Mouse (Mus musculus) intestine, embryonic 16.5 days (tissue): ENCODE results near the gene Spcs3. TPM values are rescaled to one million over a fixed set of nuclear protein-coding genes. Genes with fewer than 3 reads are reported as not detected.

Source experiments
- ATAC-seq: fragments of 200-750 bp; cut with Nextera tagmentation; 2 replicates; pipeline ENCODE4 v1.8.0; 2017; ENCODE audit warnings: moderate TSS enrichment, moderate library complexity
- H3K27ac ChIP-seq: fragments of 300-500 bp; sonication (generic); 2 replicates; pipeline ENCODE4 v1.5.1; 2014; ENCODE audit warnings: mild to moderate bottlenecking, low read length
- H3K27me3 ChIP-seq: fragments of 300-500 bp; sonication (generic); replicated peaks from 2 replicates; pipeline ENCODE4 v1.6.1; 2014; ENCODE audit warnings: low read length, control low read depth, mixed read lengths; ENCODE audit not compliant: control insufficient read depth, insufficient read depth
- H3K36me3 ChIP-seq: fragments of 300-500 bp; sonication (generic); 2 replicates; pipeline ENCODE4 v1.6.1; 2014; ENCODE audit warnings: low read length, control low read depth; ENCODE audit not compliant: control insufficient read depth, insufficient read depth
- H3K4me1 ChIP-seq: fragments of 300-500 bp; sonication (generic); 2 replicates; pipeline ENCODE4 v1.6.1; 2014; ENCODE audit warnings: low read length, control low read depth, mixed read lengths; ENCODE audit not compliant: control insufficient read depth, insufficient read depth
- H3K4me2 ChIP-seq: fragments of 300-500 bp; sonication (generic); 2 replicates; pipeline ENCODE4 v1.6.1; 2014; ENCODE audit warnings: low read depth, low read length, control low read depth
- H3K4me3 ChIP-seq: fragments of 300-500 bp; sonication (generic); 2 replicates; pipeline ENCODE4 v1.5.1; 2014; ENCODE audit warnings: mild to moderate bottlenecking, low read length
- H3K9ac ChIP-seq: fragments of 300-500 bp; sonication (generic); 2 replicates; pipeline ENCODE4 v1.6.1; 2014; ENCODE audit warnings: low read depth, low read length
- H3K9me3 ChIP-seq: fragments of 300-500 bp; sonication (generic); 2 replicates; pipeline ENCODE4 v1.6.1; 2016; ENCODE audit warnings: low read length, control low read depth; ENCODE audit not compliant: control insufficient read depth
- WGBS: fragments of 180-500 bp; shearing (Covaris S2); extraction: QIAGEN DNeasy Blood & Tissue Kit; methylation state at CpG from one replicate; pipeline ENCODE4 v1.1.7; 2014; 5-methylcytosine and 5-hydroxymethylcytosine counted together
- polyA plus RNA-seq: library from polyadenylated mRNA; unstranded; fragments of >200 nt; fragmentation: Nextera tagmentation; extraction: Ambion mirVana; gene quantifications from 2 replicates; pipeline ENCODE4 v1.2.1, GENCODE M21; 2015

The Spcs3 gene
- 88.6 and 89.9 TPM in 2 replicates for polyA plus RNA-seq

DNA sequence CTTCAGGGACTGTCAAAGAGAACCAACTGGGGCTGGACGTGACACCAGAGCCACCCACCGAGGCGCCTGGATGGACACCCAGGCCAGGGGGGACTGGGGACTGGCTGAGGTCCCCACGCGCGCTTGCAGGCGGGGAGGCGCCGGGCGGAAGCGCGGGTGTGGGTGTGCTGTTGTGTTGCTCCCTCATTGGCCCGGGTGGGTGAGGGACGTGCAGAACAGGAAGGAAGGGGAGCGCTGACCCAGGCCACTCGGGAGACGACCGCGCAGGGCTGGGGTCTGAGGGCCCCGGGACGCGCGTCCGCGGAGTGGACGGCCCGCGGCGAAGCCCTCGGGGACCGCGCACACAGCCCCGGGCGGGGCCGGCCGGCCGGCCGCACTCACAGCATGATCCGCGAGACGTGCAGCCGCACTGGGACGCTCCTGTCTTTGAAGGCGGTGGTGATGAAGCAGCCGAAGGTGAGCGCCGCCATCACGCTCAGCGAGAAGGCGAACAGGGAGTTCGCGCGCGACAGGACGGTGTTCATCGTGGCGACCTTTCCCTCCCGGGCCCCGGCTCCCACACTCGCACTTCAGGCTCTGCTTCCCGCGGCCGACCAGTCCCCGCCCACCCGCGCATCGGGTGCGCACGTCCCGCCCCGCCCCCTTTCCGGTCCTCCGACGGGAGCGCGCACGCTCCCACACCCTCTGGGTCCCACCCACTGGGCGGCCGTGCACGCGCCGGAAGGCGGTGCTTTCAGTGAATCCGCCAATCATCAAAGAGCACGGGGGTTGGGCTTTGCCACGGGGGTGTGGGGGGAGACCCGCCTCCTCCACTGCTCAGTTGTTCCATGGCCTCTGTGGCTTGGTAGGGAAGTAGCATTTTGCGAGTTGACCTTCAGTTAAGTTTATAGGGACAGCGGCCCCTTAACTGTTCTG, at the start of gene Spcs3, which contains the start of gene Asb5:
Gene Spcs3 (minus strand): TSS at position 617 of the 915 bp plus-strand sequence.
Gene Asb5 (plus strand): TSS at position 199 of the 915 bp plus-strand sequence.
- ATAC-seq: peak; percentile 98
- 0% methylated on average over 86 of the region's 89 CpGs for WGBS
- Histone ChIP-seq H3K9me3 (no peaks in the 10 kb centered on the region), H3K27me3 (no peaks in the 10 kb centered on the region), H3K27ac (peak within 1 kb of the TSS; percentile 81), H3K4me2 (peak within 1 kb of the TSS; percentile 57), H3K36me3 (0 out of 2 replicates have a peak, but pooled peaks cover 8% of the 10 kb centered on the region), H3K4me3 (peak within 1 kb of the TSS; percentile 93), H3K9ac (peak within 1 kb of the TSS; percentile 90), H3K4me1 (peaks cover 4% of the 10 kb centered on the region; the same call in 1 of the 2 replicates)

DNA sequence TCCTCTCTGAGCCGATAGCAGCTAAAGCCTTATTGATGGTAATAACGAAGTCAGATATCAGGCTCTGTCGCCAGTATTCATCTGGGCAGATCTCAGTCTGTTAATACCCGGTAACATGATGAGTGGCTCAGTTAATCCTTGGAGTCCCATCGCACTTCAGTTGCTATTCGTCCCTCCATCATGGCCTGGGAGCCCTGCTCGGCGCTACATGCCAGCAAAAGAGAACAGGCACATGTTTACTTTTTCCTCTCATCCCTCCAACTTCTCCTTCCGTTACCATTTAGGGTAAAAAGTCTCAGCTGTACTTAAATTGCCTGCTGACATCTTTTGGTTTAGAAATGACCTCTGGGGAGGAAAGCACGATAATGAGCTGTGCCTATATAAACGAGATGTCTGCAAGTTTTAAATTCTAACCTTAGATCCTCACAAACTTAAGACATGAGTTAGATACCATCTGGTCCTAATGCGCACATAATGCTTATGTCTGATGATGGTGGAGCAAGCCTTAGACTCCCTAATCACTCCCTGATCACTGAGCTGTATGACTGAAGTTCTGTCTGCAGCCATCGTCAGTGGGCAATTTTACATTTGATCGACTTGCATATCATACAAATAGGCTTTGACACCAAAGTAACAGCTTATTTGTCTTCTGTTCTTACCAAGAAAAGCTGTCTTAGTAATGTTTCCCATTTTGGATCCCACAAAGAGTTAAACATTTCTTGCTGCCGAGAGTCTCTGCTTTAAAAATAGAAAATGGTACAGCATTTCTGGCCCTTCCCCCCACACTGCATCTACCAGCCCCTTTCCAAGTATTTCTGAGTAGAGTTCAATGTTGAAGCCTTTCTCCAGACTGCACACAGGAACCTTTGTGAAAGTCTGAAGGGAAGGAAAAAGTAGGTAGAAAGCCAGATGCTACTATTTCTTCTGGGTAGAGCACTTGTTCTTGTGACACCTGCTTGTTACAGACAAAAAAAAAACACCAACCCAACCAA, 41.1 kb upstream of the Spcs3 start:
- Histone ChIP-seq H3K27ac (no peak overlapping the region), H3K9ac (no peak overlapping the region), H3K4me3 (no peak overlapping the region), H3K4me1 (no peaks in the 10 kb centered on the region), H3K9me3 (no peaks in the 10 kb centered on the region), H3K4me2 (no peak overlapping the region), H3K27me3 (no peaks in the 10 kb centered on the region), H3K36me3 (no peaks in the 10 kb centered on the region)
- ATAC-seq: no peak
- 51% methylated on average over 15 of the region's 15 CpGs for WGBS

DNA sequence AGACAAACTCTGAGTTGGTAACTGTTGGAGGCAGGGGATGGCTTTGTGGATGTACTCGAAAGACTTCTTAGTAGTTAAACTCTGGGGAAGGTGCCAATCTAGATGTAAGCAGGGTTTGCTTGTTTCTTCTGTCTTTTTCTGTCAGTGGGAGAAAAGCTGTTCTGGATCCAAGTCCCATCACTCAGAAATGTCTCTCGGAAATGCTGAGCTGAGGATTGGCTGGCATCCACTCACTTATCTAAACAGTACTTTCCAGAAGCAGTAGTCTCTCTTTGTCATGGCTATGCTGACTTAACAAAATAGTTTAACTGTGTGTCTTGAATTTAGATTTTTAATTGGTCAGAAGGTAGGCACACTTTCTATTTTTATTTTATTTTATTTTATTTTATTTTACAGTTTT, 37.4 kb upstream of the Spcs3 start:
- H3K9ac ChIP-seq: no peak overlapping the region
- H3K4me3 ChIP-seq: no peak overlapping the region
- ATAC-seq: no peak
- H3K36me3 ChIP-seq: no peaks in the 10 kb centered on the region
- WGBS: 53% methylated on average over 2 of the region's 2 CpGs
- no peak overlapping the region for H3K27ac ChIP-seq
- no peaks in the 10 kb centered on the region for H3K27me3 ChIP-seq
- H3K9me3 ChIP-seq: no peaks in the 10 kb centered on the region
- no peak overlapping the region for H3K4me2 ChIP-seq
- no peaks in the 10 kb centered on the region for H3K4me1 ChIP-seq

DNA sequence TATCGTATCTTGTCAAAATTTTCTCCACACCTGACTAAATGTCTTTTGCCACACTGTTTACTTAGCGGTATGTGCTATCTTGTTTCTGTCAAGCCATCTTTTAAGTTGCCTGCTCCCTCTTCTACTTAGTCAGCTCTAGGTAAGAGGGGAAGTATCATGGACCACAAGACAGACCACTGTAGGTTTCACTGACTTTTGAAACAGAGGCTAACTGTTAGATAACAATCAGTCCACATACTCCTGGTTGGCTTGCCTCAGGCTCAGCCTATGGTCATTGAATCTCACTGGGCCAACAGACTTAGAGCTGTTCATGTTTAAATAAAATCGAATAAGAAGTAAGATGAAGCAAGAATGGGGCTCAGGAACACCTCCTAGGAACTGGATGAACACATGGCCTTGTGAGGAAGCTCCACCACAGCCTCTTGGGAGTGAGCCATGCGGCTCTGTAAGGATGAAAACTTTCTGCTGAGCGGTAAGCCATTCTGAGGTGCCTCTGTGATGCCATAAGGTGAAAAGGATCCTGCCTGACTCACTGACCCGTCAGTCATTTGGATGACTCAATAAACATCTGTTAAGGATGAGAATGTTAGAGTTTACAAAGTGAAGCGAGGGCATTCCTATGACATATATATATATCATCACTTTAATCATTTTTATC, 35.9 kb upstream of the Spcs3 start:
- H3K27me3 ChIP-seq: no peaks in the 10 kb centered on the region
- no peaks in the 10 kb centered on the region for H3K4me1 ChIP-seq
- H3K9ac ChIP-seq: no peak overlapping the region
- no peak overlapping the region for H3K4me2 ChIP-seq
- H3K9me3 ChIP-seq: no peaks in the 10 kb centered on the region
- no peak overlapping the region for H3K4me3 ChIP-seq
- 83% methylated on average over 7 of the region's 7 CpGs for WGBS
- no peaks in the 10 kb centered on the region for H3K36me3 ChIP-seq
- ATAC-seq: no peak
- no peak overlapping the region for H3K27ac ChIP-seq

DNA sequence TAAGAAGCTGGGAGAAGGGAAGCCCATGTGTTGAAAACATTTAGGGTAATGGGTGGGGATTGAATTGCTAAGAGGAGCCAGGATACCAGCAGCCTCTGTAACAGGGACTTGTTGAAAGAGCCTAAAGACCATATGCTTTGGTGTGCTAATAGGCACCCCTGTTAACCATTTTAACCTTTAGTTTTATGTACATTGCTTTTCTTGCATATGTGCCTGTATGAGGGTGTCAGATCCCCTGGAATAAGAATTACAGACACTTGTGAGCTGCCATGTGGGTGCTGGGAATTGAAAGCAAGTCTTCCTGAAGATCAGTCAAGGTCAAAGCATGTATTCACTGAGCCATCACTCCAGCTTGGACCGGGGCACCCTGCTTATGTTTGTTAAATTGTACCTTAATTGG, 35.4 kb upstream of the Spcs3 start:
- H3K36me3 ChIP-seq: no peaks in the 10 kb centered on the region
- H3K4me1 ChIP-seq: no peaks in the 10 kb centered on the region
- H3K9ac ChIP-seq: no peak overlapping the region
- no peak for ATAC-seq
- no peak overlapping the region for H3K4me3 ChIP-seq
- no peak overlapping the region for H3K4me2 ChIP-seq
- no peak overlapping the region for H3K27ac ChIP-seq
- H3K27me3 ChIP-seq: no peaks in the 10 kb centered on the region
- no peaks in the 10 kb centered on the region for H3K9me3 ChIP-seq
- WGBS: 88% methylated on average over 1 of the region's 1 CpGs

DNA sequence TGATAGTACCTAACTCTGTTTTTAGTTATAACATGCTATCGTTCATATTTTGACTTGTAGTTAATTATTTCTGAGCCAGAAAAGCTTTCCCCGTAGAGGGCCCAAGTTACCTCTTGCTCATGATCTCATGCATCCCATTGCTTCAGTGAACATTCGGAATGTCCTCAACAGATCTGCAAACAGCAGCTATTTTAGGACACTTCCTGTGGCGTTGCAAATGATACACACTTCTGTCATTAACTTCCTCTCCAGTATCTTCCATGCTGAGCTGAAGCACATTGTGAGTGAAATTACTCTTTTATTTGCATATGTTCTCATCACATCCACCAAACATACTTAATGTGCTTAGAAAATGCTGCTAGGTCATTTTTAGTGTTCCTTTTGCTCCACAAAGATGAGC, 32.3 kb upstream of the Spcs3 start:
- Histone ChIP-seq H3K9ac (no peak overlapping the region), H3K27me3 (no peaks in the 10 kb centered on the region), H3K4me2 (no peak overlapping the region), H3K4me3 (no peak overlapping the region), H3K36me3 (no peaks in the 10 kb centered on the region), H3K4me1 (no peaks in the 10 kb centered on the region), H3K9me3 (no peaks in the 10 kb centered on the region), H3K27ac (no peak overlapping the region)
- ATAC-seq: no peak
- WGBS: 56% methylated on average over 4 of the region's 4 CpGs

DNA sequence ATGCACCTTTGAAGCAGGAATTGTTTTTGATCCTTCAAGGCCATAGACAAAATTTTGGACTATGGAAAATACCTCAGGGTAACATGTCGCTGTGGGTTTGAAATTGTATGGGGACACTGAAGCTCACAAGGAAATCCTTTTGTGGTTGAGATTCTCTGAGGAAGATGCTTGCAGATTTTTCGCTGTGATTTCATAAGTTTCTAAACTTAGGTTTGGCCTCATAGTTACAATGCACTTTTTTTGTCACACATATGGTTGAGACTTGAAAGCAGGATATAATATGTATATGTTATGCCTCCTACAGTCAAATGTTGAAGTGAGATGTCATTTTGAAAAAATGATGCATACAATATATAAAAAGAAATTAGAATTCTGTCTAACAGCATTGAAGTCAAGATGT, 25.1 kb upstream of the Spcs3 start:
- WGBS: 77% methylated on average over 2 of the region's 2 CpGs
- no peak for ATAC-seq

DNA sequence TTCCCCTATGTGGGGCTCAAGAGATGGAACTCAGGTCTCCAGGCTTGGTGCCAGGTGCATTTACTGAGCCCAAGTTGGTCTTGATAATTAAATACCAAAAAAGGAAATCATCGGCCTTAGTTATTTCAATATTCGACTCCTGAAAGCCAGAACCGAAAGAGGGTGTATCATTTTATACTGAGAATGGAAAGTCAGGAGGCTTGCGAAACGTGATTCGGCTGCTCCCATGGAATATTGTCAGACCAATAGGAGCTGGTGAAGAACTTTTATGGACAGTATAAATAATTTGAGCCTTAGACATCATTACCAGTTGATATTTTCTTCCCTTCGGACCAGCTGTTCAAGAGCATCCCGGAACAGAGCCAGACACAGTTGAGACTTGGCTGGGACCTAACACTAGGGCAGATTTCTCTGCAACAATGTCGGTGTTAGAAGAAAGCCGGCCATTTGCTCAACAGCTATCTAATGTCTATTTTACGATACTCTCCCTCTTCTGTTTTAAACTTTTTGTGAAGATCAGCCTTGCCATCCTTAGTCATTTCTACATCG, 20.3 kb upstream of the Spcs3 start:
- 88% methylated on average over 12 of the region's 12 CpGs for WGBS
- Histone ChIP-seq H3K36me3 (no peaks in the 10 kb centered on the region), H3K27ac (no peak overlapping the region), H3K9ac (no peak overlapping the region), H3K27me3 (no peaks in the 10 kb centered on the region), H3K4me1 (no peaks in the 10 kb centered on the region), H3K4me3 (no peak overlapping the region), H3K9me3 (no peaks in the 10 kb centered on the region), H3K4me2 (no peak overlapping the region)
- ATAC-seq: no peak

More for the DNA sequence above, 25.1 kb upstream of the Spcs3 start:
- H3K4me3 ChIP-seq: no peak overlapping the region
- no peak overlapping the region for H3K4me2 ChIP-seq
- no peaks in the 10 kb centered on the region for H3K36me3 ChIP-seq
- H3K27me3 ChIP-seq: no peaks in the 10 kb centered on the region
- no peaks in the 10 kb centered on the region for H3K4me1 ChIP-seq
- no peak overlapping the region for H3K9ac ChIP-seq
- no peaks in the 10 kb centered on the region for H3K9me3 ChIP-seq
- no peak overlapping the region for H3K27ac ChIP-seq
